Mouse (Mus musculus) limb, embryonic 15.5 days (tissue): ENCODE data around the gene Gm13089. TPM values are rescaled to one million over a fixed set of nuclear protein-coding genes. Genes with fewer than 3 reads are reported as not detected.
"Not testable (repeated sequence)": the region's sequence is repeated elsewhere in the genome, so short reads cannot be mapped to it uniquely, and the experiment has no call there.

Source experiments
- ATAC-seq: fragments of 200-750 bp; cut with Nextera tagmentation; 2 replicates; pipeline ENCODE4 v1.8.0; 2017; ENCODE audit warnings: low read depth, moderate TSS enrichment; ENCODE audit not compliant: insufficient number of reproducible peaks, low FRiP score, low TSS enrichment
- H3K27ac ChIP-seq: fragments of 300-500 bp; sonication (generic); 2 replicates; pipeline ENCODE4 v1.5.1; 2015; ENCODE audit warnings: moderate library complexity, mild to moderate bottlenecking, inconsistent platforms
- H3K27me3 ChIP-seq: fragments of 300-500 bp; sonication (generic); 2 replicates; pipeline ENCODE4 v1.6.1; 2015; ENCODE audit warnings: inconsistent platforms
- H3K36me3 ChIP-seq: fragments of 300-500 bp; sonication (generic); 2 replicates; pipeline ENCODE4 v1.6.1; 2015; ENCODE audit warnings: inconsistent platforms
- H3K4me1 ChIP-seq: fragments of 300-500 bp; sonication (generic); 2 replicates; pipeline ENCODE4 v1.6.1; 2015; ENCODE audit warnings: inconsistent platforms
- H3K4me2 ChIP-seq: fragments of 300-500 bp; sonication (generic); 2 replicates; pipeline ENCODE4 v1.6.1; 2015; ENCODE audit warnings: mild to moderate bottlenecking, inconsistent platforms
- H3K4me3 ChIP-seq: fragments of 300-500 bp; sonication (generic); 2 replicates; pipeline ENCODE4 v1.5.1; 2015; ENCODE audit warnings: mild to moderate bottlenecking, inconsistent platforms
- H3K9ac ChIP-seq: fragments of 300-500 bp; sonication (generic); 2 replicates; pipeline ENCODE4 v1.6.1; 2015; ENCODE audit warnings: inconsistent platforms
- H3K9me3 ChIP-seq: fragments of 300-500 bp; sonication (generic); 2 replicates; pipeline ENCODE4 v1.6.1; 2016; ENCODE audit warnings: inconsistent platforms
- WGBS: fragments of 180-500 bp; shearing (Covaris S2); methylation state at CpG from one replicate; pipeline ENCODE4 v1.1.7; 2015; 5-methylcytosine and 5-hydroxymethylcytosine counted together
- polyA plus RNA-seq: library from polyadenylated mRNA; unstranded; fragments of >200 nt; fragmentation: Nextera tagmentation; extraction: Ambion mirVana; gene quantifications from 2 replicates; pipeline ENCODE4 v1.2.1, GENCODE M21; 2015

Gene Gm13089
- not detected in 2 replicates for polyA plus RNA-seq

GRCm38 (mm10) chr4:143702611-143703010, at the start of gene Gm13089:
Gm13089 (minus strand) TSS chr4:143702711.
- no peaks in the 10 kb centered on the region for H3K36me3 ChIP-seq
- no peaks in the 10 kb centered on the region for H3K4me1 ChIP-seq
- H3K4me3 ChIP-seq = no peak within 1 kb of the TSS
- no peak for ATAC-seq
- WGBS = 81% methylated on average over 2 of the region's 2 CpGs
- no peak within 1 kb of the TSS for H3K27ac ChIP-seq
- peaks cover 12% of the 10 kb centered on the region; the same call in 1 of the 2 replicates for H3K9me3 ChIP-seq
- no peak within 1 kb of the TSS for H3K4me2 ChIP-seq
- no peak within 1 kb of the TSS for H3K9ac ChIP-seq
- H3K27me3 ChIP-seq = no peaks in the 10 kb centered on the region

- Histone ChIP-seq H3K27me3 (no peaks in the 10 kb centered on the region), H3K4me2 (no peak within 1 kb of the TSS), H3K9me3 (no peaks in the 10 kb centered on the region; the same call in 1 of the 2 replicates), H3K9ac (no peak within 1 kb of the TSS), H3K4me1 (no peaks in the 10 kb centered on the region), H3K36me3 (no peaks in the 10 kb centered on the region), H3K27ac (no peak within 1 kb of the TSS), H3K4me3 (no peak within 1 kb of the TSS)
- WGBS = 86% methylated on average over 1 of the region's 1 CpGs
- no peak for ATAC-seq
Measured at GRCm38 (mm10) chr4:143719155-143719554, 16.6 kb upstream of the Gm13089 start, which contains the start of gene Gm13078. Gm13078 (plus strand) TSS chr4:143719455.

GRCm38 (mm10) chr4:143657146-143657545, 45.4 kb downstream of the Gm13089 start, which contains the start of gene Gm13088:
Gm13088 (minus strand) TSS chr4:143657246.
- H3K27me3 ChIP-seq, ATAC-seq, H3K4me2 ChIP-seq, H3K4me3 ChIP-seq, H3K36me3 ChIP-seq, H3K27ac ChIP-seq, H3K4me1 ChIP-seq, H3K9me3 ChIP-seq, H3K9ac ChIP-seq: not testable (repeated sequence)

Other genes with a start within 250 kb of the Gm13089 start
- not detected in 2 replicates for gene Gm13043, start 191.4 kb downstream of the Gm13089 start, polyA plus RNA-seq
- not detected in 2 replicates for gene Gm13040, start 166.8 kb downstream of the Gm13089 start, polyA plus RNA-seq
- not detected in 2 replicates for gene BC080695, start 151.0 kb downstream of the Gm13089 start, polyA plus RNA-seq
- gene Gm13057, start 151.0 kb downstream of the Gm13089 start, polyA plus RNA-seq = not detected in 2 replicates
- not detected in 2 replicates for gene Gm13083, start 87.7 kb downstream of the Gm13089 start, polyA plus RNA-seq
- not detected in 2 replicates for gene Gm13088, start 45.5 kb downstream of the Gm13089 start, polyA plus RNA-seq
- not detected in 2 replicates for gene Gm13078, start 16.7 kb upstream of the Gm13089 start, polyA plus RNA-seq
- gene Gm13023, start 86.6 kb upstream of the Gm13089 start, polyA plus RNA-seq = not detected in 2 replicates
- not detected in 2 replicates for gene Gm13084, start 113.4 kb upstream of the Gm13089 start, polyA plus RNA-seq
- not detected in 2 replicates for gene Gm13103, start 143.8 kb upstream of the Gm13089 start, polyA plus RNA-seq
- not detected in 2 replicates for gene Pramef6, start 197.7 kb upstream of the Gm13089 start, polyA plus RNA-seq
- not detected in 2 replicates for gene Pramef25, start 248.3 kb upstream of the Gm13089 start, polyA plus RNA-seq